Mouse (Mus musculus): ENCODE results near the gene Gpr137b. TPM values are rescaled to one million over a fixed set of nuclear protein-coding genes. Genes with fewer than 3 reads are reported as not detected.
"Not testable (repeated sequence)": the region's sequence is repeated elsewhere in the genome, so short reads cannot be mapped to it uniquely, and the experiment has no call there.

Gpr137b gene
- polyA plus RNA-seq, 1 experiment from 2014 or later: 18.5 TPM

GRCm38 (mm10) chr13:13394096-13394395 lies 232 bp upstream of the Gpr137b start:
- Histone ChIP-seq H3K4me3 (ENCODE audit: low read depth, low read length) (peak overlapping the region; percentile 27), H3K4me2 (ENCODE audit: low read depth, low read length) (peak overlapping the region; percentile 36)
- not testable (repeated sequence) for H3K4me1 ChIP-seq (ENCODE audit: control insufficient read depth, insufficient read depth, low read length); H3K36me3 ChIP-seq (replicated peaks; ENCODE audit: control insufficient read depth, insufficient read depth, low read depth, low read length); H3K9me3 ChIP-seq (replicated peaks; ENCODE audit: control insufficient read depth, low read length); H3K9ac ChIP-seq (replicated peaks; ENCODE audit: low read length); H3K27ac ChIP-seq (replicated peaks; ENCODE audit: low read depth, low read length); H3K27me3 ChIP-seq (ENCODE audit: control insufficient read depth, insufficient read depth, low read length); ATAC-seq (replicated peaks; ENCODE audit: insufficient number of reproducible peaks, low FRiP score, low TSS enrichment, low read depth)
- WGBS: 0% methylated on average over 12 of the region's 15 CpGs
- DNase-seq (ENCODE audit: low spot score): peak; percentile 77

GRCm38 (mm10) chr13:13378168-13378859 lies 15.5 kb downstream of the Gpr137b start:
- not testable (repeated sequence) for H3K9ac ChIP-seq (replicated peaks; ENCODE audit: low read length); ATAC-seq (replicated peaks; ENCODE audit: insufficient number of reproducible peaks, low FRiP score, low TSS enrichment, low read depth); DNase-seq (ENCODE audit: low spot score); H3K27ac ChIP-seq (replicated peaks; ENCODE audit: low read depth, low read length); H3K4me2 ChIP-seq (ENCODE audit: low read depth, low read length); H3K4me3 ChIP-seq (ENCODE audit: low read depth, low read length); H3K27me3 ChIP-seq (ENCODE audit: control insufficient read depth, insufficient read depth, low read length); H3K4me1 ChIP-seq (ENCODE audit: control insufficient read depth, insufficient read depth, low read length); H3K9me3 ChIP-seq (replicated peaks; ENCODE audit: control insufficient read depth, low read length); H3K36me3 ChIP-seq (replicated peaks; ENCODE audit: control insufficient read depth, insufficient read depth, low read depth, low read length)
- 70% methylated on average over 1 of the region's 7 CpGs for WGBS

GRCm38 (mm10) chr13:13377180-13377579 lies 16.6 kb downstream of the Gpr137b start:
- H3K4me2 ChIP-seq (ENCODE audit: low read depth, low read length): no peak overlapping the region
- H3K9ac ChIP-seq (replicated peaks; ENCODE audit: low read length): no peak overlapping the region
- no peaks in the 10 kb centered on the region for H3K27me3 ChIP-seq (ENCODE audit: control insufficient read depth, insufficient read depth, low read length)
- H3K9me3 ChIP-seq (replicated peaks; ENCODE audit: control insufficient read depth, low read length): no peaks in the 10 kb centered on the region
- H3K27ac ChIP-seq (replicated peaks; ENCODE audit: low read depth, low read length): no peak overlapping the region
- no peaks in the 10 kb centered on the region for H3K4me1 ChIP-seq (ENCODE audit: control insufficient read depth, insufficient read depth, low read length)
- H3K4me3 ChIP-seq (ENCODE audit: low read depth, low read length): no peak overlapping the region
- no peak for ATAC-seq (replicated peaks; ENCODE audit: insufficient number of reproducible peaks, low FRiP score, low TSS enrichment, low read depth)
- H3K36me3 ChIP-seq (replicated peaks; ENCODE audit: control insufficient read depth, insufficient read depth, low read depth, low read length): no peaks in the 10 kb centered on the region
- 88% methylated on average over 5 of the region's 5 CpGs for WGBS
- no peak for DNase-seq (ENCODE audit: low spot score)

GRCm38 (mm10) chr13:13373965-13374364 lies 19.8 kb downstream of the Gpr137b start:
- H3K9ac ChIP-seq (replicated peaks; ENCODE audit: low read length); ATAC-seq (replicated peaks; ENCODE audit: insufficient number of reproducible peaks, low FRiP score, low TSS enrichment, low read depth); H3K27me3 ChIP-seq (ENCODE audit: control insufficient read depth, insufficient read depth, low read length); H3K36me3 ChIP-seq (replicated peaks; ENCODE audit: control insufficient read depth, insufficient read depth, low read depth, low read length); H3K4me1 ChIP-seq (ENCODE audit: control insufficient read depth, insufficient read depth, low read length); H3K27ac ChIP-seq (replicated peaks; ENCODE audit: low read depth, low read length); H3K4me2 ChIP-seq (ENCODE audit: low read depth, low read length); DNase-seq (ENCODE audit: low spot score); H3K9me3 ChIP-seq (replicated peaks; ENCODE audit: control insufficient read depth, low read length); H3K4me3 ChIP-seq (ENCODE audit: low read depth, low read length): not testable (repeated sequence)
- WGBS: 95% methylated on average over 4 of the region's 6 CpGs

GRCm38 (mm10) chr13:13371436-13371835 lies 22.4 kb downstream of the Gpr137b start:
- H3K9me3 ChIP-seq (replicated peaks; ENCODE audit: control insufficient read depth, low read length); H3K27ac ChIP-seq (replicated peaks; ENCODE audit: low read depth, low read length); H3K36me3 ChIP-seq (replicated peaks; ENCODE audit: control insufficient read depth, insufficient read depth, low read depth, low read length); H3K4me1 ChIP-seq (ENCODE audit: control insufficient read depth, insufficient read depth, low read length); H3K4me3 ChIP-seq (ENCODE audit: low read depth, low read length); DNase-seq (ENCODE audit: low spot score); H3K27me3 ChIP-seq (ENCODE audit: control insufficient read depth, insufficient read depth, low read length); ATAC-seq (replicated peaks; ENCODE audit: insufficient number of reproducible peaks, low FRiP score, low TSS enrichment, low read depth); H3K9ac ChIP-seq (replicated peaks; ENCODE audit: low read length); H3K4me2 ChIP-seq (ENCODE audit: low read depth, low read length): not testable (repeated sequence)
- 95% methylated on average over 7 of the region's 7 CpGs for WGBS

GRCm38 (mm10) chr13:13366371-13366770 lies 27.4 kb downstream of the Gpr137b start:
- not testable (repeated sequence) for H3K4me1 ChIP-seq (ENCODE audit: control insufficient read depth, insufficient read depth, low read length); H3K9me3 ChIP-seq (replicated peaks; ENCODE audit: control insufficient read depth, low read length); H3K27ac ChIP-seq (replicated peaks; ENCODE audit: low read depth, low read length); H3K9ac ChIP-seq (replicated peaks; ENCODE audit: low read length); ATAC-seq (replicated peaks; ENCODE audit: insufficient number of reproducible peaks, low FRiP score, low TSS enrichment, low read depth); H3K4me2 ChIP-seq (ENCODE audit: low read depth, low read length); H3K36me3 ChIP-seq (replicated peaks; ENCODE audit: control insufficient read depth, insufficient read depth, low read depth, low read length); DNase-seq (ENCODE audit: low spot score); H3K27me3 ChIP-seq (ENCODE audit: control insufficient read depth, insufficient read depth, low read length); H3K4me3 ChIP-seq (ENCODE audit: low read depth, low read length)
- 80% methylated on average over 2 of the region's 2 CpGs for WGBS

GRCm38 (mm10) chr13:13363536-13363935 lies 30.3 kb downstream of the Gpr137b start:
- not testable (repeated sequence) for H3K36me3 ChIP-seq (replicated peaks; ENCODE audit: control insufficient read depth, insufficient read depth, low read depth, low read length); DNase-seq (ENCODE audit: low spot score); H3K27me3 ChIP-seq (ENCODE audit: control insufficient read depth, insufficient read depth, low read length); H3K9ac ChIP-seq (replicated peaks; ENCODE audit: low read length); H3K9me3 ChIP-seq (replicated peaks; ENCODE audit: control insufficient read depth, low read length); H3K4me3 ChIP-seq (ENCODE audit: low read depth, low read length); ATAC-seq (replicated peaks; ENCODE audit: insufficient number of reproducible peaks, low FRiP score, low TSS enrichment, low read depth); H3K27ac ChIP-seq (replicated peaks; ENCODE audit: low read depth, low read length); H3K4me1 ChIP-seq (ENCODE audit: control insufficient read depth, insufficient read depth, low read length); H3K4me2 ChIP-seq (ENCODE audit: low read depth, low read length)
- 95% methylated on average over 7 of the region's 7 CpGs for WGBS

GRCm38 (mm10) chr13:13362261-13362660 lies 31.6 kb downstream of the Gpr137b start:
- not testable (repeated sequence) for H3K27me3 ChIP-seq (ENCODE audit: control insufficient read depth, insufficient read depth, low read length); ATAC-seq (replicated peaks; ENCODE audit: insufficient number of reproducible peaks, low FRiP score, low TSS enrichment, low read depth); DNase-seq (ENCODE audit: low spot score); H3K4me2 ChIP-seq (ENCODE audit: low read depth, low read length); H3K9ac ChIP-seq (replicated peaks; ENCODE audit: low read length); H3K27ac ChIP-seq (replicated peaks; ENCODE audit: low read depth, low read length); H3K36me3 ChIP-seq (replicated peaks; ENCODE audit: control insufficient read depth, insufficient read depth, low read depth, low read length); H3K4me1 ChIP-seq (ENCODE audit: control insufficient read depth, insufficient read depth, low read length); H3K9me3 ChIP-seq (replicated peaks; ENCODE audit: control insufficient read depth, low read length); H3K4me3 ChIP-seq (ENCODE audit: low read depth, low read length)
- WGBS: 95% methylated on average over 6 of the region's 6 CpGs
